Mouse (Mus musculus) limb, embryonic 12.5 days (tissue): Measurements from ENCODE around the gene Phldb3. TPM values are rescaled to one million over a fixed set of nuclear protein-coding genes. Genes with fewer than 3 reads are reported as not detected.

Source experiments
- ATAC-seq: fragments of 200-750 bp; cut with Nextera tagmentation; 2 replicates; pipeline ENCODE4 v1.8.0; 2017; ENCODE audit warnings: low read depth, moderate TSS enrichment; ENCODE audit not compliant: insufficient number of reproducible peaks, insufficient read depth, low FRiP score, low TSS enrichment
- H3K27ac ChIP-seq: fragments of 300-500 bp; sonication (generic); 2 replicates; pipeline ENCODE4 v1.5.1; 2016; ENCODE audit warnings: mild to moderate bottlenecking, moderate library complexity
- H3K27me3 ChIP-seq: fragments of 300-500 bp; sonication (generic); 2 replicates; pipeline ENCODE4 v1.6.1; 2016; ENCODE audit warnings: mild to moderate bottlenecking, moderate library complexity
- H3K36me3 ChIP-seq: fragments of 300-500 bp; sonication (generic); 2 replicates; pipeline ENCODE4 v1.6.1; 2016; ENCODE audit warnings: mild to moderate bottlenecking, moderate library complexity
- H3K4me1 ChIP-seq: fragments of 300-500 bp; sonication (generic); replicated peaks from 2 replicates; pipeline ENCODE4 v1.6.1; 2016
- H3K4me2 ChIP-seq: fragments of 300-500 bp; sonication (generic); 2 replicates; pipeline ENCODE4 v1.6.1; 2016; ENCODE audit warnings: mild to moderate bottlenecking, moderate library complexity
- H3K4me3 ChIP-seq: fragments of 300-500 bp; sonication (generic); replicated peaks from 2 replicates; pipeline ENCODE4 v1.5.1; 2016; ENCODE audit warnings: mild to moderate bottlenecking
- H3K9ac ChIP-seq: fragments of 300-500 bp; sonication (generic); replicated peaks from 2 replicates; pipeline ENCODE4 v1.6.1; 2016; ENCODE audit warnings: mild to moderate bottlenecking, moderate library complexity
- H3K9me3 ChIP-seq: fragments of 300-500 bp; sonication (generic); 2 replicates; pipeline ENCODE4 v1.6.1; 2016; ENCODE audit warnings: mild to moderate bottlenecking, moderate library complexity
- whole genome bisulfite sequencing: fragments of 180-500 bp; shearing (Covaris S2); methylation state at CpG from one replicate; pipeline ENCODE4 v1.1.7; 2016; 5-methylcytosine and 5-hydroxymethylcytosine counted together
- polyA plus RNA-seq: library from polyadenylated mRNA; unstranded; fragments of >200 nt; fragmentation: Nextera tagmentation; extraction: Ambion mirVana; gene quantifications from 2 replicates; pipeline ENCODE4 v1.2.1, GENCODE M21; 2016

Gene Phldb3
- polyA plus RNA-seq, 1 experiment from 2014 or later, result 0.20 TPM

DNA sequence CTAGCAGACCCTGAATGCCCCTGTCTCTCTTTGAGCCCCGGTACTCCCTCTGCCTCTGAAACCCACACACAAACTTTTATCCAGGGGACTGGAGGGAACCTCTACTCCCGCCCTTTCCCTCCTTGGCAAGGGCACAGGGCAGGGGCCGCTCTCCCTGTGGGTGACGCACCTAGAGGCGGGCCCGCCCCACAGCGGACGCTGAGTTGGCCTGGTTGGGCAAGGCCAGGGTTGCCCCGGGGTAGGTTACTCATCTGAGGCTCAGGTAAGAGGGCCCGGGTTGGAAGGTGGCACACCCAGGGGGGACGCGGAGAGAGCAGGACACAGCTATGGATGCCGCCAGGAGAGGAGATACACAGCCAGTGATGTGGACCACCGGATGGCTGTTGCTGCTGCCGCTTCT, 25.7 kb downstream of the Phldb3 start, which contains the start of gene Lypd3:
Lypd3 (plus strand) TSS at position 287 of the 400 bp plus-strand sequence.
- Histone ChIP-seq H3K4me2 (peak within 1 kb of the TSS; percentile 68), H3K4me3 (peak within 1 kb of the TSS; percentile 40), H3K27me3 (peaks cover 57% of the 10 kb centered on the region), H3K9ac (no peak within 1 kb of the TSS; the same call in 1 of the 2 replicates), H3K36me3 (no peaks in the 10 kb centered on the region), H3K9me3 (peaks cover 6% of the 10 kb centered on the region; the same call in 1 of the 2 replicates), H3K27ac (no peak within 1 kb of the TSS), H3K4me1 (peaks cover 16% of the 10 kb centered on the region)
- ATAC-seq, result no peak
- 19% methylated on average over 15 of the region's 15 CpGs for WGBS

DNA sequence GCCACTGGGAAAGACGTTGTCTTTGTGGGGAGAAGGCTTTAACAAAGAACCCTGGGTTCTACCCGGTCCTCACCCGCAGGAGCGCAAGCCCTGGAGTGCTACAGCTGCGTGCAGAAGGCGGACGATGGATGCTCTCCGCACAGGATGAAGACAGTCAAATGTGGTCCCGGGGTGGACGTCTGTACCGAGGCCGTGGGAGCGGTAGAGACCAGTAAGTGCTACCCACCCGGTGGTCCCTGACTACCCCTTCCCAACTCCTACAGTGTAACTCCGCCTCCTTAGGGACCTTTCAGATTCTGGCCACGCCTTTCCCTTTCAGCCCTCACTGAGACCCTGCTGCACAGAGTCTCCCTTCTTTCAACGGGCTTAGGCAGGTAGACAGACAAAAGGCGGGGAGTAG, 26.5 kb downstream of the Phldb3 start:
- ATAC-seq, result no peak
- H3K27ac ChIP-seq, result no peak overlapping the region
- peaks cover 63% of the 10 kb centered on the region for H3K27me3 ChIP-seq
- no peaks in the 10 kb centered on the region for H3K36me3 ChIP-seq
- H3K9me3 ChIP-seq, result peaks cover 6% of the 10 kb centered on the region; the same call in 1 of the 2 replicates
- peak overlapping the region; percentile 40 for H3K4me3 ChIP-seq
- H3K4me1 ChIP-seq, result peaks cover 16% of the 10 kb centered on the region
- H3K4me2 ChIP-seq, result peak overlapping the region; percentile 68
- H3K9ac ChIP-seq, result no peak overlapping the region; the same call in 1 of the 2 replicates
- WGBS, result 2% methylated on average over 18 of the region's 18 CpGs

DNA sequence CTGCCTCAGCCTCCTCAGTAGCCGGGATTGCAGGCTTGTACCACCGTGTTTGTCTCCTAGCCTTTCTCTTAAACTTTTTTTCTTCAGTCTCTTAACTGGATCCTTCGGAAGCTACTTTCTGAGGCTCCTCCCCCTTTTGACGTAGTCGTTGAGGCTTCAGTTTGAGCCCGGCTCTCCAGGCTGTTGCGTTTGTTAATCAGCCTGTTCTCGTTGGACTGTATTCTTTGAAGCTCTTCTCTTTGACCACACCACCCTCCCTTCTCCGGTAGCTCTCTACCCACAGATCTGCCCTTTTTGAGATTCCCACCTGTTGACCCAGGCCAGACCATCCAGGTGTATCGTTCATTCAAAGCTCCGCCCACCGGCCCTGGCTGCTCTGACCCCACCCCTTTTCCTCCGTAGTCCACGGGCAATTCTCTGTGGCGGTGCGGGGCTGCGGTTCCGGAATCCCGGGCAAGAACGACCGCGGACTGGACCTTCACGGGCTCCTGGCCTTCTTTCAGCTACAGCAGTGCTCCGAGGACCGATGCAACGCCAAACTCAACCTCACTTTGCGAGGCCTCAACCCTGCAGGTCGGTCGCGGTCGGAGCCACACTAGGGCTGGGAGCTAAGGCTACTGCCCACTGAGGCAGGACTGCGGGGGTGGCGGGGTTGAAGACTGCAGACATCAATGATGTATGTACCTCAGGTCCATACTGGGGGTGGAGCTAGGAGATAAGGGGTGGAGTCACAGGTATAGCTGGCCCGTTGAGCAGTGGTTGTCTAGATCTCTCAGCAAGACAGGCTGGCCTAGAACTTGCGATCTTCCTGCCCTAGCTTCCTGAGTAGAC, 27.7 kb downstream of the Phldb3 start:
- Histone ChIP-seq H3K27me3 (peaks cover 69% of the 10 kb centered on the region), H3K9me3 (peaks cover 1% of the 10 kb centered on the region; the same call in 1 of the 2 replicates), H3K27ac (no peak overlapping the region), H3K4me3 (peak overlapping the region; percentile 40), H3K9ac (peak overlapping the region; percentile 45), H3K36me3 (no peaks in the 10 kb centered on the region), H3K4me2 (peak overlapping the region; percentile 68), H3K4me1 (peaks cover 16% of the 10 kb centered on the region)
- 2% methylated on average over 35 of the region's 35 CpGs for WGBS
- no peak; the same call in 1 of the 2 replicates for ATAC-seq

DNA sequence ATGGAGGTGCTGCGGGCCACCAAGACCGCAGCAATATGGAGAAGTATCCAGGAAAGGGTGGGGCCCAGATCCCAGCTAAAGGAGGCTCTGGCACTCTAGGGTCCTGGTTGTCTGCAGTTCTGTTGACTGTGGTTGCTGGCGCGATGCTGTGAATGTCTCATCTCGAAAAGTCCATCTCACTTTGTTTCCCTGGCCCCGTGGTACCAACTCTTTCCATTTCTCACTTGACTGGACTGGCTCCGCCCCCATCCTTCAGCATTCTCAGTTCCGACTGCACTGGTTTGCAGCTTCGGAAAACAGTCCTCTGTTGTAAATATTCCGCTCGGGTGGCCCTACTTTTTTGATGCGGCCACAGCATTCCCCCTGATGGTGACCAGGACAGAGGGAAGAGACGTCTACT, 29.9 kb downstream of the Phldb3 start:
- no peak overlapping the region for H3K9ac ChIP-seq
- no peak overlapping the region for H3K4me2 ChIP-seq
- no peaks in the 10 kb centered on the region for H3K36me3 ChIP-seq
- 54% methylated on average over 13 of the region's 13 CpGs for WGBS
- peaks cover 75% of the 10 kb centered on the region for H3K27me3 ChIP-seq
- peaks cover 16% of the 10 kb centered on the region for H3K4me1 ChIP-seq
- no peaks in the 10 kb centered on the region for H3K9me3 ChIP-seq
- H3K27ac ChIP-seq, result no peak overlapping the region
- no peak overlapping the region for H3K4me3 ChIP-seq
- no peak for ATAC-seq

DNA sequence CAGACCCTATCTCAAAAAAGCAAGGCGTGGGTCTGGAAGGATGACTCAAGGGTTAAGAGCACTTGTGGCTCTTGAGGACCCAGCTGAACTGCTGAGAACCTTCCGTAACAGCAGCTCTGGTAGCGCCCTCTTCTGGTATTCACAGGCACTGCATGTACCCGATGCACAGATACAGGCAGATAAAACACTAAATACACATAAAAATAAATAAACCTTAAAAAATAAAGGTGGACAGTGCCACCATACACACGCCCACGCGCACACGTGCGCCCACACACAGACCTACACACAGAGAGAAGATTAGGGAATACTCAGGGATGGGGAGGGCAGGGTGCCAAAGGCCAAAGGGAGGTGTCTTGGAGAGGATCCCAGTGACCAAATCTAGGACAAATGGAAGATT, 31.9 kb downstream of the Phldb3 start:
- H3K4me2 ChIP-seq, result no peak overlapping the region
- H3K27ac ChIP-seq, result no peak overlapping the region
- no peak for ATAC-seq
- no peaks in the 10 kb centered on the region for H3K9me3 ChIP-seq
- no peak overlapping the region for H3K9ac ChIP-seq
- no peak overlapping the region for H3K4me3 ChIP-seq
- H3K36me3 ChIP-seq, result no peaks in the 10 kb centered on the region
- WGBS, result 6% methylated on average over 9 of the region's 9 CpGs
- H3K27me3 ChIP-seq, result peaks cover 61% of the 10 kb centered on the region
- H3K4me1 ChIP-seq, result peaks cover 11% of the 10 kb centered on the region

DNA sequence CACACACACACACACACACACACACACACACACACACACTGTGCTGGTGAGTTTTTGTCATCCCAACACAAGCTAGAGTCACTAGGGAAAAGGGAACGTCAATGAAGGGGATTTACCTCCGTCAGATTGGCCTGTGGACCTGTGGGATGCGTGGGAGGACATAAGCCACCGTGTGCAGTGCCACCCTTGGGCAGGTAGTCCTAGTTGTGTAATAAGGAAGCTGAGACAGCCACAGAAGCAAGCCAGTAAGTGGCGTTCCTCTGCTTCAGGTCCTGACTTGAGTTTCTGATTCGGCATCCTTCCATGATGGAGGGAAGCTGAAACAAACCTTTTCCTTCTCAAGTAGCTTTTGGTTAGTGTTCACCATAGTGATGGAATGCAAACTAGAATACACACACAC, 33.9 kb downstream of the Phldb3 start:
- H3K36me3 ChIP-seq, result no peaks in the 10 kb centered on the region
- 79% methylated on average over 6 of the region's 6 CpGs for WGBS
- no peak overlapping the region for H3K27ac ChIP-seq
- no peak for ATAC-seq
- no peak overlapping the region for H3K9ac ChIP-seq
- no peaks in the 10 kb centered on the region for H3K9me3 ChIP-seq
- no peak overlapping the region for H3K4me3 ChIP-seq
- H3K27me3 ChIP-seq, result peaks cover 41% of the 10 kb centered on the region
- H3K4me2 ChIP-seq, result no peak overlapping the region
- H3K4me1 ChIP-seq, result no peaks in the 10 kb centered on the region

DNA sequence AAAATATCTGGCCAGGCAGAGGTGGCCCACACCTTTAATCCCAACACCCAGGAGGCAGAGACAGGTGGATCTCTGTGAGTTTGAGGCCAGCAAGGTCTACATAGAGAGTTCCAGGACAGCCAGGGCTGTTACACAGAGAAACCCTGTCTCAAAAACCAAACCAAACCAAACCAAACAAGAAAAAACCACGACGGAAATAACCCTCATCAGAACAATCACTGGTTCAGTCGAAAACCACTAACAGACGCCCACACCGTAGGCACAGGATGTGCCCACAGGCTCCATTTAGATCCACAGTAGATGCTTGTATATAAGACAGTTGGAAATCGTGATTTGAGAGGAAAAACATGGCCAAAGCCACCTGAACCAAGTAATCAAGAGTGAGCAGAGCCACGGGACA, 34.4 kb downstream of the Phldb3 start:
- 77% methylated on average over 7 of the region's 7 CpGs for WGBS

DNA sequence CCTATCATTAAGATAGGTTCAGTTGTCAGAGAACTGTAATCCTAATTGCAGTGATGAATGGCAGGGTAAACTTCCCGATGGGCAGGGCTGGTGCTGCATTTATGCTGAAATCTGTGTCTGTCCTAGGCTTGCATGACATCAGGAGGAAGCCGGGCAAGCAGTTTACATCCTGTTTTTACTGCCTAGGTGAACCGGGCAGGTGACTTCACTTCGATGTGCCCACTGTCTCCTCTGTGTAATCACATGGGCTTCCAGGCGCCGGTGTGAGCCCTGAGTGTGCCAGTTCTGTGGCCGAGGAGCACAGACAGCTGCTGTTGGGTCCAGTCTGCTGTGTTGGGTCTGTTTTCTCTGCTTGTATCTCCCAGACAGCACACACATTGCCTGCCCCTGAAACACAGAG, 35.9 kb downstream of the Phldb3 start:
- WGBS, result 65% methylated on average over 7 of the region's 7 CpGs

More for the DNA sequence above, 34.4 kb downstream of the Phldb3 start:
- Histone ChIP-seq H3K9ac (no peak overlapping the region), H3K27ac (no peak overlapping the region), H3K4me2 (no peak overlapping the region), H3K27me3 (peaks cover 36% of the 10 kb centered on the region), H3K36me3 (no peaks in the 10 kb centered on the region), H3K4me3 (no peak overlapping the region), H3K4me1 (no peaks in the 10 kb centered on the region), H3K9me3 (no peaks in the 10 kb centered on the region)
- no peak for ATAC-seq

DNA sequence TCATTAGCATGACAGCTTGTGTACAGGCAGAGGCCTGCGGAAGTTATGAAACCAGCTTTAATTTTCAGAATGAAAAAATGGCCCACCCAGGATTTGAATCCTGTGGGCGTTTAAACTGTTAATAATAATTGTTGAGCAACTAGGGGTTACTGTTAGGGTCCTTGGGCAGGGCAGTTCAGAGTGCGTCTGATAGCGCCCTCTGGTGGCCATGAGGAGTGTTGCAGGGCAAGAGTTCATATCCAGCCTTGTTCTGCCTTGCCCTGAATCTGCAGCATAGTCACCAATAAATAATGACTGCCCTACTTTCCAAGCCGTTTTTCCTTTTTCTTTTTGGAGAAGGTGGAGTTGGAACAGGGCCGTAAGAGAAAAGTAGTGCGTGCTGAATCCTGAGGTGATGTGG, 43.1 kb downstream of the Phldb3 start:
- Histone ChIP-seq H3K27ac (no peak overlapping the region), H3K4me1 (no peaks in the 10 kb centered on the region), H3K9me3 (no peaks in the 10 kb centered on the region), H3K36me3 (no peaks in the 10 kb centered on the region), H3K27me3 (no peaks in the 10 kb centered on the region), H3K4me3 (no peak overlapping the region), H3K9ac (no peak overlapping the region), H3K4me2 (no peak overlapping the region)
- 23% methylated on average over 7 of the region's 7 CpGs for WGBS
- ATAC-seq, result no peak

More for the DNA sequence above, 35.9 kb downstream of the Phldb3 start:
- H3K36me3 ChIP-seq, result no peaks in the 10 kb centered on the region
- no peak overlapping the region for H3K4me3 ChIP-seq
- H3K9me3 ChIP-seq, result no peaks in the 10 kb centered on the region
- peaks cover 24% of the 10 kb centered on the region for H3K27me3 ChIP-seq
- no peak overlapping the region for H3K9ac ChIP-seq
- H3K27ac ChIP-seq, result no peak overlapping the region
- no peak overlapping the region for H3K4me2 ChIP-seq
- ATAC-seq, result no peak
- H3K4me1 ChIP-seq, result no peaks in the 10 kb centered on the region

DNA sequence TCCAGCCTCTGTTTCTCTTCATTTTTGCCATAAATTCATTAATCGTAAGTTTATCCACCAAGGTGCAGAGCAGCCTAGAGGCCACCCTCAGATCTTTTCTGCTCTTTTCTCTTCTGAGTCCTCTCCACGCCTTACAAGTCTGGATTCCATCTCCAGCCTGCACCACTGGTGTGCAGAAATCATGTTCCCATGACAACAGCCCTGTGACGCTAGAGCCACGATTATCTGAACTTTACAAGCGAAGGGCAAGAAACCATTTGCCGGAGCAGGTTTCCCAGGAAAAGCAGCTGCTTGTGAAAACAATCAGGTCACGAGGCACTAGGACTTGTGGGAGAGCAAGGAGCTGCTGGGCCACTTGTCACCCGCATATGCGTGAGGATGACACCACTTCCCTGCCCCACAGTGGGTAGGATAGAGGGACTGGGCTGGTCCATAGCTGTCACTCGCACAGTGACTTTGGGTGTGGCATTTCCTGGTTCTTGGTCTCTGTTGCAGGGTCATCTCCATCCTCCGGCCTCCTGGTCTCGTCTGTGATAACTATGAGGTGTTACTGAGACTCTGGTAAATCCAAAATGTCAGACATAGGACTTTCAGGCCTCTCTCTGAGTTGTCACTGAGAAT, 49.3 kb downstream of the Phldb3 start:
- H3K27ac ChIP-seq, result no peak overlapping the region
- no peak overlapping the region for H3K9ac ChIP-seq
- no peaks in the 10 kb centered on the region for H3K9me3 ChIP-seq
- no peaks in the 10 kb centered on the region for H3K27me3 ChIP-seq
- H3K4me3 ChIP-seq, result no peak overlapping the region
- no peak overlapping the region for H3K4me2 ChIP-seq
- WGBS, result 55% methylated on average over 12 of the region's 12 CpGs
- H3K4me1 ChIP-seq, result no peaks in the 10 kb centered on the region
- no peak for ATAC-seq
- H3K36me3 ChIP-seq, result no peaks in the 10 kb centered on the region

DNA sequence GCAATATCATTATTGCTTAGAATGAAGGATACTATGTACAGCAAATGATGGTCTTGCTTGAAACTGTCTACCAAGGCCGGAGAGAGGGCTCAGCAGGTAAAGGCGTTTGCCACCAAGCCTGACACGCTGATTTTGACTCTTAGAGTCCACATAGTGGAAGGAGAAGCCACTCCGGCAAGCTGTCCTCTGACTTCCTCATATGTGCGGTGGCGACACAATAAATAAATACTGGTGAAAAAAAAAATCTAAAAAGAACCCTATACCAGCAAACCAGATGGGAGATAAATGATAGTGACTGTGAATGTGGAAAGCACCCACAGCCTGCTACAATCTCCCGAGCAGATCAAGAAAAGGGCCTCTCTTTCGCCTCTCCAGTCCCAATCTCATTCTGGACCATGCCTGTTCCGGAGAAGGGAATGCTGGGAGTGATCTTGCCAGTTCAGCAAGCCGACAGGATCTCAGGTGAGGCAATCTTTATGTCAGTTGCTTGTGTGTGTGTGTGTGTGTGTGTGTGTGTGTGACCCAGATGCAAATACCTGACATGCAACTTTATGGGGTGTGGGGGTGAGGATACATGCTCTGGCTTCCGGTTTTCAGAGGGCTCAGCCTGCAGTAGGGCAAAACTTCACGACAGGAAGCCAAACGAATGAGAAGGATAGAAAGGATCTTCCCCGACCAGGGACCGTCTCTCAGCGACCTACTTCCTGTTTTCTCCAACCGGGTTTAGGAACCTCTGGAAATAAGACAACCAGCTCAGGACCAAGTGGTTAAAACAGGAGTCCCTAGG, 50.7 kb downstream of the Phldb3 start:
- no peaks in the 10 kb centered on the region for H3K27me3 ChIP-seq
- no peak overlapping the region for H3K27ac ChIP-seq
- 70% methylated on average over 17 of the region's 17 CpGs for WGBS
- no peaks in the 10 kb centered on the region for H3K9me3 ChIP-seq
- H3K4me1 ChIP-seq, result no peaks in the 10 kb centered on the region
- no peaks in the 10 kb centered on the region for H3K36me3 ChIP-seq
- no peak for ATAC-seq
- no peak overlapping the region for H3K9ac ChIP-seq
- no peak overlapping the region for H3K4me2 ChIP-seq
- no peak overlapping the region for H3K4me3 ChIP-seq
